28 mouse cellular contexts compared by ENCODE assay signal in genomic region chr3:102174118-102174865, GRCm38 (mm10). TPM values are rescaled to one million over a fixed set of nuclear protein-coding genes. Genes with fewer than 3 reads are reported as not detected.
DNase-seq lines count a peak whose midpoint lies in the region; ATAC-seq and TF ChIP-seq lines count a peak whose summit lies in the region.
"Had no signal": no experiment of that assay in that cellular context is flagged by ENCODE, and none has a peak within 500 bp of the region (broad histone marks: within the 10 kb centered on the region; RNA-seq: fewer than 3 reads in every experiment).

No protein-coding gene starts in this region.

- no peaks in the 10 kb centered on the region for H3K27me3 ChIP-seq in heart, embryonic 14.5 days (ENCODE audit: control insufficient read depth, insufficient read depth, low read length)
- no peaks in the 10 kb centered on the region for H3K27me3 ChIP-seq in hindbrain, embryonic 16.5 days (replicated peaks; ENCODE audit: control insufficient read depth, insufficient read depth, low read length)
- no peaks in the 10 kb centered on the region for H3K27me3 ChIP-seq in hindbrain, embryonic 14.5 days (ENCODE audit: control insufficient read depth, insufficient read depth, low read length)
- H3K27me3 ChIP-seq in stomach, postnatal 0 days (ENCODE audit: control insufficient read depth, insufficient read depth, low read length), result no peaks in the 10 kb centered on the region
- H3K27me3 ChIP-seq: CH12.LX; embryonic facial prominence, embryonic 12.5 days; liver, embryonic 13.5 days; neural tube, embryonic 12.5 days had no signal

- 0 out of 2 replicates have a peak, but pooled peaks have one; percentile 48 for ATAC-seq in heart, embryonic 14.5 days (ENCODE audit: insufficient number of reproducible peaks, insufficient read depth, low FRiP score, low read depth)
- ATAC-seq in hindbrain, embryonic 16.5 days, result peak; percentile 7; the same call in 1 of the 2 replicates
- ATAC-seq in hindbrain, embryonic 14.5 days (ENCODE audit: low FRiP score), result no peak
- no peak for ATAC-seq in stomach, postnatal 0 days (ENCODE audit: low FRiP score, low TSS enrichment)
- ATAC-seq: activated CD4-positive, CD25-positive, alpha-beta regulatory T cell, adult 4 months; forebrain, postnatal 0 days; inflammation-experienced regulatory T-cells, adult 6 months had no signal

- H3K4me2 ChIP-seq in heart, embryonic 14.5 days (ENCODE audit: low read length), result peak overlapping the region; percentile 24; the same call in 1 of the 2 replicates
- no peak overlapping the region for H3K4me2 ChIP-seq in hindbrain, embryonic 16.5 days (ENCODE audit: low read length)
- H3K4me2 ChIP-seq in hindbrain, embryonic 14.5 days (replicated peaks), result no peak overlapping the region
- no peak overlapping the region for H3K4me2 ChIP-seq in stomach, postnatal 0 days (replicated peaks; ENCODE audit: low read depth)
- H3K4me2 ChIP-seq: embryonic facial prominence, embryonic 12.5 days; liver, embryonic 13.5 days; neural tube, embryonic 12.5 days had no signal

- WGBS in heart, embryonic 14.5 days, result 14% methylated on average over 8 of the region's 8 CpGs
- 65% methylated on average over 8 of the region's 8 CpGs for WGBS in hindbrain, embryonic 16.5 days
- WGBS in hindbrain, embryonic 14.5 days, result 76% methylated on average over 8 of the region's 8 CpGs
- WGBS in stomach, postnatal 0 days, result 55% methylated on average over 8 of the region's 8 CpGs

- TF ChIP-seq CTCF in stomach, postnatal 0 days (IDR thresholded peaks at IDR 0.05; ENCODE audit: low read depth), result no peak

- H3K4me1 ChIP-seq in heart, embryonic 14.5 days (ENCODE audit: control insufficient read depth in 2 of 2, insufficient read depth in 2 of 2, low read length in 2 of 2), result peaks cover 39 to 48% of the 10 kb centered on the region in 2 experiments
- peaks cover 10% of the 10 kb centered on the region for H3K4me1 ChIP-seq in hindbrain, embryonic 16.5 days (ENCODE audit: control insufficient read depth, insufficient read depth, low read depth, low read length)
- 0 out of 2 replicates have a peak, but pooled peaks cover 5% of the 10 kb centered on the region for H3K4me1 ChIP-seq in hindbrain, embryonic 14.5 days (replicated peaks; ENCODE audit: control insufficient read depth, insufficient read depth, low read length)
- H3K4me1 ChIP-seq in stomach, postnatal 0 days (replicated peaks; ENCODE audit: control insufficient read depth, insufficient read depth), result peaks cover 12% of the 10 kb centered on the region
- H3K4me1 ChIP-seq: neural tube, embryonic 12.5 days had no signal

- no peaks in the 10 kb centered on the region for H3K9me3 ChIP-seq in heart, embryonic 14.5 days (ENCODE audit: control insufficient read depth, low read length)
- H3K9me3 ChIP-seq in hindbrain, embryonic 16.5 days (ENCODE audit: control insufficient read depth, low read length), result no peaks in the 10 kb centered on the region
- H3K9me3 ChIP-seq in hindbrain, embryonic 14.5 days (ENCODE audit: control insufficient read depth, low read length), result no peaks in the 10 kb centered on the region
- H3K9me3 ChIP-seq in stomach, postnatal 0 days (ENCODE audit: control insufficient read depth, low read length), result no peaks in the 10 kb centered on the region
- H3K9me3 ChIP-seq: embryonic facial prominence, embryonic 12.5 days; G1E; liver, embryonic 13.5 days; neural tube, embryonic 12.5 days had no signal

- no peak overlapping the region for H3K4me3 ChIP-seq in heart, embryonic 14.5 days (ENCODE audit: control insufficient read depth in 1 of 2, insufficient read depth in 1 of 2, low read depth in 1 of 2, low read length in 2 of 2)
- H3K4me3 ChIP-seq in hindbrain, embryonic 16.5 days (ENCODE audit: low read length), result no peak overlapping the region
- H3K4me3 ChIP-seq in hindbrain, embryonic 14.5 days (replicated peaks; ENCODE audit: low read length), result no peak overlapping the region
- H3K4me3 ChIP-seq in stomach, postnatal 0 days (ENCODE audit: low read depth, low read length), result no peak overlapping the region
- H3K4me3 ChIP-seq: embryonic facial prominence, embryonic 12.5 days; left cerebral cortex, adult 2 months; liver, embryonic 13.5 days; neural tube, embryonic 12.5 days had no signal

- peak overlapping the region; percentile 15 to 44 for H3K27ac ChIP-seq in heart, embryonic 14.5 days (replicated peaks in 1 of 2; ENCODE audit: control insufficient read depth in 1 of 2, insufficient read depth in 1 of 2, low read depth in 2 of 2, low read length in 2 of 2)
- H3K27ac ChIP-seq in hindbrain, embryonic 16.5 days (ENCODE audit: low read depth, low read length), result no peak overlapping the region
- no peak overlapping the region for H3K27ac ChIP-seq in hindbrain, embryonic 14.5 days
- H3K27ac ChIP-seq in stomach, postnatal 0 days (replicated peaks), result 0 out of 2 replicates have a peak overlapping the region, but pooled peaks have one; percentile 8
- H3K27ac ChIP-seq: embryonic facial prominence, embryonic 12.5 days; kidney, postnatal 0 days; left cerebral cortex, adult 2 months; liver, embryonic 13.5 days; neural tube, embryonic 12.5 days had no signal

- no peak for TF ChIP-seq EP300 in stomach, postnatal 0 days (optimal IDR thresholded peaks at IDR 0.05)

- peak; percentile 26 for DNase-seq in adrenal gland, postnatal 10 days
- no peak for DNase-seq in adrenal gland, postnatal 25 days
- DNase-seq in heart, adult 9 months (ENCODE audit: low spot score in 2 of 2), result no peak
- no peak for DNase-seq in hindbrain, embryonic 14.5 days (ENCODE audit: low spot score)
- DNase-seq in stomach, postnatal 0 days (ENCODE audit: low spot score), result no peak
- DNase-seq in thymus, postnatal 25 days, result no peak
- DNase-seq: cerebellum, adult 2 months; cerebellum, postnatal 25 days; forebrain, postnatal 0 days; gastrocnemius, postnatal 25 days; heart, postnatal 10 days; kidney, adult 18-20 months; liver, embryonic 13.5 days; lung, adult 2 months; lung, postnatal 14 days; midbrain, embryonic 14.5 days; right cerebral cortex, postnatal 14 days; thymus, postnatal 36 days had no signal

- H3K9ac ChIP-seq in heart, embryonic 14.5 days (ENCODE audit: low read length), result peak overlapping the region; percentile 31
- H3K9ac ChIP-seq in hindbrain, embryonic 16.5 days (ENCODE audit: low read depth, low read length), result no peak overlapping the region
- no peak overlapping the region for H3K9ac ChIP-seq in hindbrain, embryonic 14.5 days
- no peak overlapping the region for H3K9ac ChIP-seq in stomach, postnatal 0 days (ENCODE audit: low read length)
- H3K9ac ChIP-seq: embryonic facial prominence, embryonic 12.5 days; forebrain, postnatal 0 days; liver, embryonic 13.5 days; neural tube, embryonic 12.5 days had no signal

- H3K36me3 ChIP-seq in heart, embryonic 14.5 days (ENCODE audit: control insufficient read depth, insufficient read depth, low read length), result peaks cover 6% of the 10 kb centered on the region; the same call in 1 of the 2 replicates
- no peaks in the 10 kb centered on the region for H3K36me3 ChIP-seq in hindbrain, embryonic 16.5 days (ENCODE audit: control insufficient read depth, insufficient read depth, low read length)
- H3K36me3 ChIP-seq in hindbrain, embryonic 14.5 days (replicated peaks; ENCODE audit: control insufficient read depth, insufficient read depth), result no peaks in the 10 kb centered on the region
- 0 out of 2 replicates have a peak, but pooled peaks cover 2% of the 10 kb centered on the region for H3K36me3 ChIP-seq in stomach, postnatal 0 days (ENCODE audit: control insufficient read depth, insufficient read depth, low read length)
- H3K36me3 ChIP-seq: embryonic facial prominence, embryonic 12.5 days; G1E; liver, embryonic 13.5 days; neural tube, embryonic 12.5 days had no signal

RNA-seq across cellular contexts. Expression of gene Vangl1, which starts 30.2 kb away (rescaled TPM):
- 10 to 100 TPM; 26.9 to 27.9 TPM for total RNA-seq in adrenal gland, postnatal 10 days (2021)
- 29.7 and 38.9 TPM in 2 replicates for total RNA-seq in adrenal gland, postnatal 25 days (2021)
- polyA plus RNA-seq in heart, embryonic 14.5 days (2014; fragmentation: Nextera tagmentation; extraction: Ambion mirVana), result 26.7 and 27.0 TPM in 2 replicates
- 7.9 and 14.0 TPM in 2 replicates for polyA plus RNA-seq in hindbrain, embryonic 16.5 days (2015; fragmentation: Nextera tagmentation; extraction: Ambion mirVana)
- polyA plus RNA-seq in hindbrain, embryonic 14.5 days (2014; fragmentation: Nextera tagmentation; extraction: Ambion mirVana), result 9.0 and 11.6 TPM in 2 replicates
- 14.1 and 15.3 TPM in 2 replicates for polyA plus RNA-seq in stomach, postnatal 0 days (2015; fragmentation: Nextera tagmentation; extraction: Ambion mirVana)
- total RNA-seq: CH12.LX had no signal
- polyA plus RNA-seq: activated CD4-positive, CD25-positive, alpha-beta regulatory T cell, adult 4 months had no signal

Comparison
In these comparisons a context has a peak if more than half of its experiments do, and no peak if none do; other contexts are left out.
1. ATAC-seq: peak in heart, embryonic 14.5 days (single experiment) and hindbrain, embryonic 16.5 days (single experiment); none in hindbrain, embryonic 14.5 days (single experiment) and stomach, postnatal 0 days (single experiment).
2. H3K27ac ChIP-seq: peak in heart, embryonic 14.5 days (2 of 2) and stomach, postnatal 0 days (single experiment); none in hindbrain, embryonic 16.5 days (single experiment) and hindbrain, embryonic 14.5 days (single experiment).